Mouse (Mus musculus): Measurements from ENCODE around the gene Slc13a4.

DNA sequence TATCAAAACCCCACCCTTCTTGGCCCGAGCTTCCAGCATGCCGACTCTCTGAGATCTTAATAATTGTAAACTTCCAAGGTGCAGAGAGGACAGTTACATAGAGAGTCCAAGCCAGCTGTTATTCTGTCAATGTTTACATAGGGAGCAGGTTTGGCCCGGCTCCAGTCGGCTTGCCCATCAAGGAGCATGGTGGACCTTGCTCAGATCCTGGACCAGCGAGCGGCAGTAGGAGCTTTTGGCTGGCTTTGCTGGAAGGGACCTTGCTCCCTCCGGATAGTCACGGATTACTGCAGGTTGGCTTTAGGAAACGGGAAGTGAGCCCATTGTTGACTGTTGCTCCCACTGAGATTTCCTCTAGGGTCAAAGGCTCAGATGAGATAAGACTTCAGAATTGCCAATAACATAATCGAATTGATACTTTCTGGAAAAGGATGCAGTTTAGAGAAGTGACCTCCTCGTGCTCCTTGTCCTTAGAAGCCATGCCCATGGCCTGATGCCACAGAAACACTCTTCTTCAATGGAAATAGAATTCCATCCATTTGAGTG lies 4.5 kb downstream of the Slc13a4 start:
- no peak for TF ChIP-seq CTCF (IDR thresholded peaks at IDR 0.05; ENCODE audit: control insufficient read depth, insufficient read depth, insufficient read length)
- TF ChIP-seq MAX (IDR thresholded peaks at IDR 0.05), result no peak
- no peak for TF ChIP-seq MYOG (IDR thresholded peaks at IDR 0.05; ENCODE audit: control insufficient read depth, extremely low read depth, insufficient read length)
- TF ChIP-seq CEBPB (IDR thresholded peaks at IDR 0.05; ENCODE audit: low read depth), result no peak
- TF ChIP-seq USF1 (IDR thresholded peaks at IDR 0.05; ENCODE audit: low read depth), result no peak
- TF ChIP-seq MYOD1 (IDR thresholded peaks at IDR 0.05; ENCODE audit: control insufficient read depth, insufficient read length, low read depth), result no peak

Data from C2C12 (cell line).